Mouse (Mus musculus) CD4-positive helper T cell, adult 2 months (primary cell): Measurements from ENCODE around the gene Gcn1l1.

Experiments used
- DNase-seq: peaks from one replicate; pipeline ENCODE4 v3.0.0-alpha.2; 2012; ENCODE audit warnings: low read depth, missing footprints, low spot score

Gene Gcn1l1

GRCm38 (mm10) chr5:115653776-115654175 lies 88.7 kb downstream of the Gcn1l1 start:
- DNase-seq: no peak

- no peak for DNase-seq
Measured at GRCm38 (mm10) chr5:115656677-115657076, 91.6 kb downstream of the Gcn1l1 start.

- DNase-seq: no peak
Measured at GRCm38 (mm10) chr5:115657234-115657633, 92.2 kb downstream of the Gcn1l1 start.

GRCm38 (mm10) chr5:115658352-115658751 lies 93.3 kb downstream of the Gcn1l1 start:
- no peak for DNase-seq

- DNase-seq: no peak
Measured at GRCm38 (mm10) chr5:115662658-115663057, 97.6 kb downstream of the Gcn1l1 start.

- no peak for DNase-seq
Measured at GRCm38 (mm10) chr5:115666366-115667065, 101.5 kb downstream of the Gcn1l1 start.

GRCm38 (mm10) chr5:115667210-115667609 lies 102.2 kb downstream of the Gcn1l1 start:
- no peak for DNase-seq

GRCm38 (mm10) chr5:115667894-115668293 lies 102.8 kb downstream of the Gcn1l1 start:
- no peak for DNase-seq

GRCm38 (mm10) chr5:115668986-115669385 lies 103.9 kb downstream of the Gcn1l1 start:
- DNase-seq: no peak

GRCm38 (mm10) chr5:115669974-115670373 lies 104.9 kb downstream of the Gcn1l1 start:
- DNase-seq: no peak

GRCm38 (mm10) chr5:115670406-115670805 lies 105.4 kb downstream of the Gcn1l1 start:
- no peak for DNase-seq

- DNase-seq: no peak
Measured at GRCm38 (mm10) chr5:115671846-115672245, 106.8 kb downstream of the Gcn1l1 start.
